Mouse (Mus musculus): ENCODE results near the gene Col4a6. TPM values are rescaled to one million over a fixed set of nuclear protein-coding genes. Genes with fewer than 3 reads are reported as not detected.

Gene Col4a6
- polyA plus RNA-seq, 1 experiment from 2014 or later = 2.5 TPM

DNA sequence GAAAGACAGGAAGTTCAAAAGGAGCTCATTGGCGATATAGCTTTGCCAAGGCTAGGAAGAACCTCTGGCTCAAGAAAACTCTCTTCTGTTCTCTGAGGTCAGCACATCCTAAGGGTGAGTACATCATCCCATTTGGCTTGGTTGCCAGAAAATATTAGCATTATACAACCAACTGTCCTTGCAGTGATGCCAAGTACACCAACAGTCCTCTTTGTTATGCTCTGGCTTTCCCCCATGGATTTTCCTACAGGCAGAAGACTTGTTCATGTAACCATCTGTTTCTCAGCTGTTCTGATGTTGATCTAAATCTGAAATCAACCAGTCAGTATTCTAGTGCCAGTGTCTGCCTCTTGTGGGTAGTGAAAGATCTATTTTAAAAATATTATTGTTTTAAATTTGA lies 103.6 kb downstream of the Col4a6 start:
- WGBS = 84% methylated on average over 1 of the region's 1 CpGs
- H3K4me3 ChIP-seq = no peak overlapping the region
- peaks cover 31% of the 10 kb centered on the region for H3K27me3 ChIP-seq (ENCODE audit: insufficient read depth, poor library complexity, severe bottlenecking)
- no peak for DNase-seq (ENCODE audit: low spot score)
- no peak overlapping the region for H3K27ac ChIP-seq
- H3K9me3 ChIP-seq = no peaks in the 10 kb centered on the region
- H3K36me3 ChIP-seq = no peaks in the 10 kb centered on the region
- H3K4me1 ChIP-seq (replicated peaks) = no peaks in the 10 kb centered on the region

GRCm38 (mm10) chrX:141363331-141363730 lies 110.5 kb downstream of the Col4a6 start:
- Histone ChIP-seq H3K27me3 (ENCODE audit: insufficient read depth, poor library complexity, severe bottlenecking) (peaks cover 31% of the 10 kb centered on the region), H3K9me3 (no peaks in the 10 kb centered on the region)
- DNase-seq (ENCODE audit: low spot score) = no peak

GRCm38 (mm10) chrX:141341417-141341816 lies 132.5 kb downstream of the Col4a6 start:
- Histone ChIP-seq H3K9me3 (no peaks in the 10 kb centered on the region), H3K4me1 (replicated peaks) (no peaks in the 10 kb centered on the region), H3K27ac (no peak overlapping the region), H3K27me3 (ENCODE audit: insufficient read depth, poor library complexity, severe bottlenecking) (peaks cover 13% of the 10 kb centered on the region), H3K36me3 (no peaks in the 10 kb centered on the region), H3K4me3 (no peak overlapping the region)
- 48% methylated on average over 2 of the region's 2 CpGs for WGBS
- DNase-seq (ENCODE audit: low spot score) = no peak

More at GRCm38 (mm10) chrX:141363331-141363730, 110.5 kb downstream of the Col4a6 start:
- Histone ChIP-seq H3K4me1 (replicated peaks) (no peaks in the 10 kb centered on the region), H3K4me3 (no peak overlapping the region), H3K27ac (no peak overlapping the region), H3K36me3 (no peaks in the 10 kb centered on the region)

GRCm38 (mm10) chrX:141328044-141328443 lies 145.8 kb downstream of the Col4a6 start:
- WGBS = 90% methylated on average over 2 of the region's 2 CpGs
- Histone ChIP-seq H3K27me3 (ENCODE audit: insufficient read depth, poor library complexity, severe bottlenecking) (peaks cover 54% of the 10 kb centered on the region), H3K4me1 (replicated peaks) (no peaks in the 10 kb centered on the region), H3K36me3 (no peaks in the 10 kb centered on the region), H3K27ac (no peak overlapping the region), H3K4me3 (no peak overlapping the region), H3K9me3 (no peaks in the 10 kb centered on the region)
- no peak for DNase-seq (ENCODE audit: low spot score)

DNA sequence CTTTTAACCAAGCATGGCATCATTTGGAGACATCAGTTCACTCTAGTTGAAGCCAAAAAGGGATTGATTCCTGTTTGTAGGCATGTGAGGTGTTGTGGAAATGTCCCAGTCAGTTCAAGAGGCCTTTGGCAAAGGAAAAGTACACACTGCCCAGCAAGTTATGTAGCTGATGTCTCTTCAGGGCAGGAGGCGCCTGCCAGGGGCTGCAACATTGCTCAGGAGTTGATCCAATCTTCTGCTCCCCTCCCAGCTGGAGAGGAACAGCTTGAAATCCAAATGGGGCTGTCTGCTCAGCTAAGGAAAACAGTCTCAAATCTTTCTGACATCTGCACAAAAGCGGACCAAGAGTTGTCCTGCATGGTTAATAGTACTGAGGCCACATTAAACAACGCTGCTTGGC lies 149.7 kb downstream of the Col4a6 start:
- Histone ChIP-seq H3K27me3 (ENCODE audit: insufficient read depth, poor library complexity, severe bottlenecking) (peaks cover 74% of the 10 kb centered on the region), H3K4me1 (replicated peaks) (no peaks in the 10 kb centered on the region), H3K4me3 (no peak overlapping the region), H3K36me3 (no peaks in the 10 kb centered on the region), H3K27ac (no peak overlapping the region), H3K9me3 (no peaks in the 10 kb centered on the region)
- 64% methylated on average over 3 of the region's 3 CpGs for WGBS
- no peak for DNase-seq (ENCODE audit: low spot score)

DNA sequence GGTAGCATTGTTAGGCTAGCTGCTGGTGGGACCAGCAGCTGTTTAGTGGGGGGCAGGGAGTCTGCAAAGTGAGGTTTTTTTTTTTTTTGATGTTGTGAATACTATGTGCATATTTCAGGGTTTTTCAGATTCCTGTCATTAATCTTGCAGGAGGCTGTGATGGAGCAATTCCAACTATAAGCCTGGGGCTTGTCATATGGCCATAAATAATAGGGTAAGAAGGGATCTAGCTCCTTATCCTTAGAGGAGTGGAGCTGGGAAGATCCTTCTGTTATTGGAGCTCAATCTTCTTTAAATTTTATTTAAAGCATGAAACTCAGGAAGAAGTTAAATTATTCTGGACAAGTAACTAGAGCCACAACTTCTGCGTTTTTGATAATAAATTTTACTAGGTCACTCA lies 157.7 kb downstream of the Col4a6 start:
- Histone ChIP-seq H3K4me1 (replicated peaks) (no peaks in the 10 kb centered on the region), H3K27ac (no peak overlapping the region), H3K9me3 (no peaks in the 10 kb centered on the region), H3K27me3 (ENCODE audit: insufficient read depth, poor library complexity, severe bottlenecking) (peaks cover 61% of the 10 kb centered on the region), H3K36me3 (no peaks in the 10 kb centered on the region), H3K4me3 (no peak overlapping the region)
- WGBS = 72% methylated on average over 1 of the region's 1 CpGs
- no peak for DNase-seq (ENCODE audit: low spot score)

DNA sequence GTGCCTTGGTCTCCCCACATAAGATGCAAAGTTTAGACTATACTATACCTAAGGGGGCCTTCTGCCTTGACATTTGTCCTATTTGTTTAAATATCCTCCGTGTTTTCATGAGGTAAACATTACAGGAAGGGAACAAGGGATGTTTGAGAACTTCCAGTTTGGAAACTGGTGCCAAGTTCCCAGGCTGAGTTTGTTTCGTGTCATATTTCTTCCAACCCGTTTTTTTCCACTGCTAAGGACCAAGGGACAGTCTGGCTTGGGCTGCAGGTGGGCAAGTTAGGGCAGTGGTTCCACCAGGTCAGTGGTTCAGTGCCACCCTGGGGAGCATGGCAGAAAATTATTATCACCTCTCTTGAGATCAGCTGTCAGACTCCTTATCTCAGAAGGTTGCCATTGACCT lies 158.1 kb downstream of the Col4a6 start:
- H3K27ac ChIP-seq = no peak overlapping the region
- no peaks in the 10 kb centered on the region for H3K4me1 ChIP-seq (replicated peaks)
- H3K36me3 ChIP-seq = no peaks in the 10 kb centered on the region
- H3K4me3 ChIP-seq = no peak overlapping the region
- H3K27me3 ChIP-seq (ENCODE audit: insufficient read depth, poor library complexity, severe bottlenecking) = peaks cover 58% of the 10 kb centered on the region
- no peaks in the 10 kb centered on the region for H3K9me3 ChIP-seq
- no peak for DNase-seq (ENCODE audit: low spot score)
- WGBS = 59% methylated on average over 3 of the region's 3 CpGs

- DNase-seq (ENCODE audit: low spot score) = no peak
- peaks cover 42% of the 10 kb centered on the region for H3K27me3 ChIP-seq (ENCODE audit: insufficient read depth, poor library complexity, severe bottlenecking)
- whole genome bisulfite sequencing = 90% methylated on average over 3 of the region's 3 CpGs
- H3K9me3 ChIP-seq = no peaks in the 10 kb centered on the region
- H3K4me3 ChIP-seq = no peak overlapping the region
- H3K36me3 ChIP-seq = no peaks in the 10 kb centered on the region
- H3K27ac ChIP-seq = no peak overlapping the region
- no peaks in the 10 kb centered on the region for H3K4me1 ChIP-seq (replicated peaks)
These were observed 181.0 kb downstream of the Col4a6 start for GRCm38 (mm10) chrX:141292702-141293462.

DNA sequence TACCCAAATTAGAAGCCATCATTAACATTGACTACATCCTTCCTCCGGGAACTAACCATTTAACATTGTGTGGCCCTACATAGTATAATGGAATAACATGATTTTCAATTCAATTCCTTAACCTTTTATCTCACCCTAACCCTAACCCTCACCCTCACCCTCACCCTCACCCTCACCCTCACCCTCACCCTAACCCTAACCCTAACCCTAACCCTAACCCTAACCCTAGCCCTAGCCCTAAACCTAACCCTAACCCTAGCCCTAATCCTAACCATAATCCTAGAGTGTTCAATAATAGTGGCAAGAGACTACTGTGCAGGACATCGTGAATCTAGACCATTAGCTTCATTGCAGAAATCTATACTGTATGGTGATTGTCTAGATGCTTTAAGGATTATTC lies 197.5 kb downstream of the Col4a6 start:
- no peak overlapping the region for H3K27ac ChIP-seq
- WGBS = 92% methylated on average over 2 of the region's 2 CpGs
- DNase-seq (ENCODE audit: low spot score) = no peak
- peaks cover 49% of the 10 kb centered on the region for H3K27me3 ChIP-seq (ENCODE audit: insufficient read depth, poor library complexity, severe bottlenecking)
- no peak overlapping the region for H3K4me3 ChIP-seq
- H3K9me3 ChIP-seq = no peaks in the 10 kb centered on the region
- no peaks in the 10 kb centered on the region for H3K36me3 ChIP-seq
- no peaks in the 10 kb centered on the region for H3K4me1 ChIP-seq (replicated peaks)

GRCm38 (mm10) chrX:141265986-141266385 lies 207.9 kb downstream of the Col4a6 start:
- peaks cover 66% of the 10 kb centered on the region for H3K27me3 ChIP-seq (ENCODE audit: insufficient read depth, poor library complexity, severe bottlenecking)
- no peaks in the 10 kb centered on the region for H3K36me3 ChIP-seq
- no peak overlapping the region for H3K4me3 ChIP-seq
- H3K9me3 ChIP-seq = no peaks in the 10 kb centered on the region
- no peak overlapping the region for H3K27ac ChIP-seq
- peak; percentile 2 for DNase-seq (ENCODE audit: low spot score)
- no peaks in the 10 kb centered on the region for H3K4me1 ChIP-seq (replicated peaks)
- WGBS = 48% methylated on average over 1 of the region's 1 CpGs

DNA sequence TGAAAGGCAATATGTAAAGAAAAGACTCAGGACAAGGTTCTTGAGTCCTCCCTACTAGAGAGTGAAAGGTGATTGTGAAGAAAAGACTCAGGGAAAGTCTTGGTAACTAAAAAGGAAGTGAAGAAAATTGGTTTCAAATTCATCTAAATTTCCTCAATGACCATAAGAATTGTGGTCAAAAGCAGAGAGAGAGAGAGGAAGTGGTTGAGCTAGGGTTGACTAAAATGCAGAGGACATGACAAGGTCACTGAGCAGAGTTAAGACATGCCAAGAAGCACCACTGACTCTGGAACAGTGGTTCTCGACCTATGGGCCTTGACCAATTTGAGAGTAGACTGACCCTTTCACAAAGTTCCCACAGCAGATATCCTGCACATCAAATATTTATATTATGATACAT lies 224.2 kb downstream of the Col4a6 start:
- no peaks in the 10 kb centered on the region for H3K9me3 ChIP-seq
- H3K4me3 ChIP-seq = no peak overlapping the region
- no peak for DNase-seq (ENCODE audit: low spot score)
- H3K4me1 ChIP-seq (replicated peaks) = no peaks in the 10 kb centered on the region
- no peak overlapping the region for H3K27ac ChIP-seq
- WGBS = 80% methylated on average over 1 of the region's 1 CpGs
- H3K27me3 ChIP-seq (ENCODE audit: insufficient read depth, poor library complexity, severe bottlenecking) = peaks cover 28% of the 10 kb centered on the region
- H3K36me3 ChIP-seq = no peaks in the 10 kb centered on the region

- 73% methylated on average over 2 of the region's 2 CpGs for WGBS
- Histone ChIP-seq H3K27ac (no peak overlapping the region), H3K36me3 (no peaks in the 10 kb centered on the region), H3K4me3 (no peak overlapping the region), H3K9me3 (no peaks in the 10 kb centered on the region), H3K4me1 (replicated peaks) (no peaks in the 10 kb centered on the region), H3K27me3 (ENCODE audit: insufficient read depth, poor library complexity, severe bottlenecking) (peaks cover 73% of the 10 kb centered on the region)
- DNase-seq (ENCODE audit: low spot score) = no peak
These were observed 237.1 kb downstream of the Col4a6 start for GRCm38 (mm10) chrX:141236564-141237333.

GRCm38 (mm10) chrX:141228169-141228568 lies 245.7 kb downstream of the Col4a6 start:
- H3K36me3 ChIP-seq = no peaks in the 10 kb centered on the region
- 87% methylated on average over 2 of the region's 2 CpGs for WGBS
- H3K4me1 ChIP-seq (replicated peaks) = no peaks in the 10 kb centered on the region
- peaks cover 95% of the 10 kb centered on the region for H3K27me3 ChIP-seq (ENCODE audit: insufficient read depth, poor library complexity, severe bottlenecking)
- no peak for DNase-seq (ENCODE audit: low spot score)
- no peak overlapping the region for H3K27ac ChIP-seq
- H3K9me3 ChIP-seq = no peaks in the 10 kb centered on the region
- no peak overlapping the region for H3K4me3 ChIP-seq

Data from hindbrain, embryonic 10.5 days (tissue).